Mouse (Mus musculus) myocyte (in vitro differentiated cells): ENCODE results near the gene Capzb.

Experiments
- CEBPB ChIP-seq: IDR thresholded peaks from 2 replicates; pipeline ENCODE4 v1.6.1; 2011; ENCODE audit warnings: mild to moderate bottlenecking, moderate library complexity; ENCODE audit not compliant: poor library complexity, insufficient read depth, severe bottlenecking
- E2F4 ChIP-seq: IDR thresholded peaks from one replicate; pipeline ENCODE4 v1.6.1; 2011; ENCODE audit warnings: mild to moderate bottlenecking, control low read depth, moderate library complexity; ENCODE audit not compliant: insufficient read depth
- MAX ChIP-seq: IDR thresholded peaks from one replicate; pipeline ENCODE4 v1.6.1; 2011; ENCODE audit warnings: low read depth, mild to moderate bottlenecking, control low read depth
- MYOG ChIP-seq, 3 experiments: IDR thresholded peaks; one replicate each; pipeline ENCODE4 v1.6.1; 2011; ENCODE audit warnings: control low read depth in 2 of 3, low read depth in 2 of 3, mild to moderate bottlenecking in 2 of 3; ENCODE audit not compliant: insufficient read length in 2 of 3, control insufficient read depth in 1 of 3, insufficient read depth in 1 of 3
- POLR2A ChIP-seq: IDR thresholded peaks from one replicate; pipeline ENCODE4 v1.6.1; 2011; ENCODE audit warnings: low read depth, mild to moderate bottlenecking, control low read depth, moderate library complexity; ENCODE audit not compliant: insufficient read length
- POLR2AphosphoS2 ChIP-seq: IDR thresholded peaks from one replicate; pipeline ENCODE4 v1.6.1; 2011; ENCODE audit warnings: low read depth, control low read depth; ENCODE audit not compliant: insufficient read length
- REST ChIP-seq: IDR thresholded peaks from one replicate; pipeline ENCODE4 v1.6.1; 2011; ENCODE audit warnings: mild to moderate bottlenecking, control low read depth, moderate library complexity; ENCODE audit not compliant: insufficient read depth, insufficient read length
- TCF12 ChIP-seq: IDR thresholded peaks from one replicate; pipeline ENCODE4 v1.6.1; 2011; ENCODE audit warnings: mild to moderate bottlenecking, control low read depth; ENCODE audit not compliant: poor library complexity, insufficient read depth, severe bottlenecking
- TCF3 ChIP-seq: IDR thresholded peaks from one replicate; pipeline ENCODE4 v1.6.1; 2011; ENCODE audit warnings: low read depth, control low read depth; ENCODE audit not compliant: insufficient read length
- USF1 ChIP-seq: IDR thresholded peaks from one replicate; pipeline ENCODE4 v1.6.1; 2011; ENCODE audit warnings: low read depth, mild to moderate bottlenecking, control low read depth, moderate library complexity

DNA sequence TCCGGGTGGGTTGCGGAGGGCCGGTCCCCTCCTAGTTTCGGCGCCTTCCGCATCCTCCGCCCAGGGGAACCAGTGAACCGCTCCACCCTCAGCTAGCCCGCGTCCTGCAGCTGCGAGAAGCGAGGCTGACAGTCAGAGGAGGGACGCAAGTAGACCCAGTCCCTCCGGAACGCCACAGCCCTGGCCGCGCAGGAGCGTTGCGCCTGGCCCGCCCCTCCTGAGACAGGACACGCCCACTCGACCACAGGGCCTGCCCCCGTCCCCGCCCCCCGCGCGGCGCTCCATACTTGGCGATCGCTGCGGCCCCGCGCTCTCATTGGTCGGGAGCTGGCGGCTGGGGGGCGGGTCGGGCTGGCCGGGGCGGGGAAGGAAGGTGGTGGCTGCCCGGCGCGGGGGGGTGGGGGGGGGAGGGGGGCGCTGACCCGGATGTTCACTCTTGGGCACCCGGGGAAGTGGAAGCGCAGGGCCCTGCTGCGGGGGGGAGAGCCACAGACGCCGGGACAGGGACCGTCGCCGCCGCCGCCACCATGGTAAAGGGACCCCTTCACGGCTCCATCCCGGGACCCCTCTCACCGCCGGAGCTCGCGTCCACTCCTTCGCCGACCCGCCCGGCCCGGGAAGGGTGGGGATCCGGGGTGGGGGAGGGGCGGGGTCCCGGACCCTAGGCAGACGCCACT is at the start of gene Capzb:
- peak; percentile 96 for TF ChIP-seq POLR2A
- no peak for TF ChIP-seq CEBPB
- no peak for TF ChIP-seq E2F4
- no peak for TF ChIP-seq TCF12
- TF ChIP-seq TCF3: no peak
- no peak for TF ChIP-seq MAX
- TF ChIP-seq MYOG (IDR thresholded peaks at IDR 0.05; ENCODE audit: control insufficient read depth in 1 of 3, insufficient read depth in 1 of 3, insufficient read length in 2 of 3, low read depth in 2 of 3): peak in 1 of 3 experiments; percentile 35
- no peak for TF ChIP-seq REST
- peak; percentile 98 for TF ChIP-seq POLR2AphosphoS2
- no peak for TF ChIP-seq USF1
